Mouse (Mus musculus) forebrain, embryonic 13.5 days (tissue): ENCODE measurements around the gene Sh2d5. TPM values are rescaled to one million over a fixed set of nuclear protein-coding genes. Genes with fewer than 3 reads are reported as not detected.

Experiments used
- ATAC-seq: fragments of 200-750 bp; cut with Nextera tagmentation; 2 replicates; pipeline ENCODE4 v1.8.0; 2017
- H3K27ac ChIP-seq: fragments of 300-500 bp; sonication (generic); 2 replicates; pipeline ENCODE4 v1.5.1; 2015; ENCODE audit warnings: inconsistent platforms, mild to moderate bottlenecking, moderate library complexity
- H3K27me3 ChIP-seq: fragments of 300-500 bp; sonication (generic); 2 replicates; pipeline ENCODE4 v1.6.1; 2015; ENCODE audit warnings: mild to moderate bottlenecking, inconsistent platforms
- H3K36me3 ChIP-seq: fragments of 300-500 bp; sonication (generic); 2 replicates; pipeline ENCODE4 v1.6.1; 2015; ENCODE audit warnings: mild to moderate bottlenecking, inconsistent platforms; ENCODE audit not compliant: poor library complexity, severe bottlenecking
- H3K4me1 ChIP-seq: fragments of 300-500 bp; sonication (generic); 2 replicates; pipeline ENCODE4 v1.6.1; 2015; ENCODE audit warnings: inconsistent platforms
- H3K4me2 ChIP-seq: fragments of 300-500 bp; sonication (generic); 2 replicates; pipeline ENCODE4 v1.6.1; 2015; ENCODE audit warnings: inconsistent platforms, mild to moderate bottlenecking, moderate library complexity
- H3K4me3 ChIP-seq: fragments of 300-500 bp; sonication (generic); 2 replicates; pipeline ENCODE4 v1.5.1; 2015; ENCODE audit warnings: mild to moderate bottlenecking, inconsistent platforms
- H3K9ac ChIP-seq: fragments of 300-500 bp; sonication (generic); 2 replicates; pipeline ENCODE4 v1.6.1; 2015; ENCODE audit warnings: mild to moderate bottlenecking, inconsistent platforms
- H3K9me3 ChIP-seq: fragments of 300-500 bp; sonication (generic); replicated peaks from 2 replicates; pipeline ENCODE4 v1.6.1; 2016; ENCODE audit warnings: inconsistent platforms
- WGBS: fragments of 180-500 bp; shearing (Covaris S2); methylation state at CpG from one replicate; pipeline ENCODE4 v1.1.7; 2015; 5-methylcytosine and 5-hydroxymethylcytosine counted together
- polyA plus RNA-seq: library from polyadenylated mRNA; unstranded; fragments of >200 nt; fragmentation: Nextera tagmentation; extraction: Ambion mirVana; gene quantifications from 2 replicates; pipeline ENCODE4 v1.2.1, GENCODE M21; 2015

Gene Sh2d5
- polyA plus RNA-seq, 1 experiment from 2014 or later, result 2.5 TPM

DNA sequence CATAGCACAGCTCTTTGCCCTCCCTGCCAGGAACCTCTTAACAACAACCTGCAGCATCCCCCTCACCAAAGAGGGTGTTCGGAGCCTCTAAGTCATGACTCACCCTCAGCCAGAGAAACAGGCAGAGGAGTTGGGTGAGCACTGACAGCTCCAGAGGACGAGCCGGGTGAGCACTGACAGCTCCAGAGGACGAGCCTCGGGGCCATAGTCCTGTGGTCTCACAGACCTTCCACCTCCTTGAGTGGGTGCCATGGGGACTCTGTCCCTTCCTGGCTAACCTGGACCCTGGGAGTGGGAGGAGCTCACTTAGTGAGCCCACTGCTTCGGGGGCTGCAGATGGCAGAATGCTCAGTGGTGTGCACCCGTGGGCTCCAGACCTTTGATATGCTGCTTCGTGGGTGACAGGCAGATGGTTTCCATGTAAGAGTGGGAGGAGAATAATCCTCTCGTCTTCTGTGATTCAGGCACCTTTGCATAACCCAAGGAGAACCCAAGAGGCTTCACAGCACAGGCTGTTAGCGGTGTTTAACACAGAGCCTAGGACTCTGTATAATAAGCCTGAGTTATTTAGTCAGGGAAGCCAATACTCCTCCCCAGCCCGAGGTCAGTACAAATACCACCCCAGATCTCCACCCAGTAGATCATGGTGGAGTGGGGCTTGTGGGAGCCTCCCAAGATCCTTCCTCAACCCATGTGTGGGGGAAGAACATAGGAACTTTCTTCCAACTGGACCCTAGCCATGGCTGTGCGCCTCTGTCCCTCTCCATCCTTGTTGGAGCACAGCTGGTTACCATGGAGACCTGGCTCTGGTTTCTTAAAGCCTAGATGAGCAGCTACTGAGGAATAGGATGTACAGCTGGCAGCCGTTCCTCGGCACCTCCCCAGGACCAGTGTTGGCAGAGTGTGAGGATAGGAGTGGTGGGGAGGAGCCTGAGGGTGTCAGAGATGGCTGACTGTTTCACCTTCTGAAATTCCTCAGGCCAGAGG lies 22.1 kb downstream of the Sh2d5 start:
- H3K36me3 ChIP-seq, result no peaks in the 10 kb centered on the region
- ATAC-seq, result no peak
- H3K4me1 ChIP-seq, result peaks cover 3% of the 10 kb centered on the region; the same call in 1 of the 2 replicates
- no peak overlapping the region for H3K27ac ChIP-seq
- H3K9ac ChIP-seq, result no peak overlapping the region
- 0 out of 2 replicates have a peak, but pooled peaks cover 4% of the 10 kb centered on the region for H3K27me3 ChIP-seq
- H3K4me2 ChIP-seq, result no peak overlapping the region
- WGBS, result 76% methylated on average over 14 of the region's 14 CpGs
- no peak overlapping the region for H3K4me3 ChIP-seq
- no peaks in the 10 kb centered on the region for H3K9me3 ChIP-seq

DNA sequence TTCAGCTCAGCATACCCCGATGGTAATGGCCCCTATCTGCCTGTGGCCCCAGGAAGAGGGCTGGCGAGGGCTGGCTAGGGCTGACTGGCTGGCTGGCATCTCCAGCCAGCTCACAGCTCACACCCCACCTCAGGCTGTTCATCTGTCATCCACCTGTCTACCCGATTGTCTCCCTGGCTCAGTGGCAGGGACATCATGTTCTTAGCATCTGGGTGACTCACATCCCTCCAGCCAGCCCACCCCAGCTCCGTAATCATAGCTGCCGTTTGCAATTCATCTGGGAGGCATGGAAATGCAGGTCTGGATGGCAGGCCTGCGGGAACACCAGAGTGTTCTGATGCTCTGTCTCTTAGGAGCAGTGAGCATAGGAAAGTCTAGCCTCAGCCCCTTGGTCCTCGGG lies 28.1 kb downstream of the Sh2d5 start:
- Histone ChIP-seq H3K4me2 (no peak overlapping the region), H3K27me3 (no peaks in the 10 kb centered on the region), H3K4me3 (no peak overlapping the region), H3K4me1 (no peaks in the 10 kb centered on the region), H3K9me3 (no peaks in the 10 kb centered on the region), H3K27ac (no peak overlapping the region), H3K36me3 (no peaks in the 10 kb centered on the region), H3K9ac (no peak overlapping the region)
- ATAC-seq, result no peak
- 78% methylated on average over 7 of the region's 7 CpGs for WGBS

DNA sequence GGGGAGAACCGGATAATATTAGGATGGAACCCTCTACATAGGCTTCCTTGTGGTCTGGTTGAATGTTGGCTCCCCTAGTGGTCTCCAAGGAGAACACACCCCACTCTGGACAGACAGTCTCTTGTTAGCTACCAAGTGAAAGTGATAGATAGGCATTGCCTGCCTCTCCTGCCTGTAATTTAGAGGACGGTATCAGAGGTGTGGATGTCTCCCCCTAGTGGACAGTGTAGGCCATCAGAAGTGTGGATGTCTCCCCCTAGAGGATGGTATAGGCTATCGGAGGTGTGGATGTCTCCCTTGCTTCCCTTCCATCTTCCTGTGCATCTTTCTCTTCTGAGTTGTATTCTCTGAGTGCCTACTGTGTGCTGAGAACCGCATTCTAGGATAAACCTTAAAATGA lies 32.6 kb downstream of the Sh2d5 start:
- Histone ChIP-seq H3K9ac (no peak overlapping the region), H3K9me3 (no peaks in the 10 kb centered on the region), H3K27ac (no peak overlapping the region), H3K4me2 (no peak overlapping the region), H3K4me1 (no peaks in the 10 kb centered on the region), H3K36me3 (no peaks in the 10 kb centered on the region), H3K4me3 (no peak overlapping the region), H3K27me3 (0 out of 2 replicates have a peak, but pooled peaks cover 3% of the 10 kb centered on the region)
- 30% methylated on average over 4 of the region's 4 CpGs for WGBS
- ATAC-seq, result peak; percentile 45; the same call in 1 of the 2 replicates

DNA sequence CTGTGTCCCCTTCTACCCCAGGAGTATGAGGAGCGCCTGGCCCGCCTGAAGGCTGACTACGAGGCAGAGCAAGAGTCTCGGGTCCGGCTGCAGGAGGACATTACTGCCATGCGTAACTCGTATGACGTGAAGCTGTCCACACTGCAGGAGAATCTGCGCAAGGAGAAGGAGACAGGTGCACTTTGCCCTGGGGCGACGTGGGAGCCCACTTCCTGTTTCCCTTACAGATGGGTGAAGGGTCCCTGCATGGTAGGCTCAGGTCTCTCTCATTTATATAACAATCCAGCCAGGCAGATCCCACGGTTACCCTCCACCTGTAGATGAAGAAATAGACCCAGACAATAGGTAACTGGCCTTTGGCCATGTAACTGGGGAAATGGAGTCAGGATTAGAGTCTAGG lies 36.2 kb downstream of the Sh2d5 start:
- no peak for ATAC-seq

DNA sequence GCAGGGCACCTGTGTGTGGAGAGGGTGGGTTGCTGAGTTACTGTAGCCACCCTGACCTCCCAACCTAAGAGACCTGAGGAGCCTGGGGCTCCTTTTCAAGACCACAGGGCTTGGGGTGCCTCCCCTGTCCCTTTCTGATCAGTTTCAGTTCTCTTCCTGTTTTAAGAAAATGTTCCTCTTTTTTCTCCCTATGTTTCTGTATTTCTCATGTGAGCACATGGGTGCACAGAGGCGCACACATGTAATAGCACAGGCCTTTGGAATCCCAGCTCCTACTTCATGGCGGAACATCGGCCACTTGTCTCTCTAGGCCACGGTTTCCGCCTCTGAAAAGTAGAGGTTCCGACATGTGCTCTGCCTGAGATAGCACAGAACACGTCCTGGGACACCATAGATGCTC lies 38.5 kb downstream of the Sh2d5 start:
- WGBS, result 83% methylated on average over 7 of the region's 7 CpGs
- no peak overlapping the region for H3K27ac ChIP-seq
- no peaks in the 10 kb centered on the region for H3K9me3 ChIP-seq
- H3K36me3 ChIP-seq, result no peaks in the 10 kb centered on the region
- no peak overlapping the region for H3K9ac ChIP-seq
- H3K4me2 ChIP-seq, result no peak overlapping the region
- H3K27me3 ChIP-seq, result 0 out of 2 replicates have a peak, but pooled peaks cover 3% of the 10 kb centered on the region
- H3K4me3 ChIP-seq, result no peak overlapping the region
- no peaks in the 10 kb centered on the region for H3K4me1 ChIP-seq
- no peak for ATAC-seq

More for the DNA sequence above, 36.2 kb downstream of the Sh2d5 start:
- Histone ChIP-seq H3K9ac (no peak overlapping the region), H3K27ac (no peak overlapping the region), H3K4me3 (no peak overlapping the region), H3K4me2 (no peak overlapping the region), H3K36me3 (no peaks in the 10 kb centered on the region), H3K4me1 (no peaks in the 10 kb centered on the region), H3K27me3 (0 out of 2 replicates have a peak, but pooled peaks cover 3% of the 10 kb centered on the region), H3K9me3 (no peaks in the 10 kb centered on the region)
- WGBS, result 90% methylated on average over 12 of the region's 12 CpGs

DNA sequence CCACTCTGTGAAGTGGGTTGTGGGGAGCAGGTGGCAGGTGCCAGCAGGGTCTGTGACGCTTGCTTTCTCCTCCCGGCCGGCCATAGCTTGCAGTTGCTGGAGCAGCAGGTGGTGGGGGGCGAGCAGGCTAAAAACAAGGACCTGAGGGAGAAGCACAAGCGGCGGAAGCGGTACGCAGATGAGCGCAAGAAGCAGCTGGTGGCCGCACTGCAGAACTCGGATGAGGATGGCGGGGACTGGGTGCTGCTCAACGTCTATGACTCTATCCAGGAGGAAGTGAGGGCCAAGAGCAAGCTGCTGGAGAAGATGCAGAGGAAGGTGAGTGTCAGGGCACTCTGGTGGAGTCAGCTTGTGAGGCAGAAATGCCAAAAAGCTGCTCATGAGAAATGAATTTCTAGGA lies 41.8 kb downstream of the Sh2d5 start:
- Histone ChIP-seq H3K4me2 (no peak overlapping the region), H3K27me3 (0 out of 2 replicates have a peak, but pooled peaks cover 3% of the 10 kb centered on the region), H3K4me1 (no peaks in the 10 kb centered on the region), H3K9ac (no peak overlapping the region), H3K27ac (no peak overlapping the region), H3K36me3 (no peaks in the 10 kb centered on the region), H3K4me3 (no peak overlapping the region), H3K9me3 (no peaks in the 10 kb centered on the region)
- ATAC-seq, result no peak
- WGBS, result 90% methylated on average over 13 of the region's 13 CpGs

DNA sequence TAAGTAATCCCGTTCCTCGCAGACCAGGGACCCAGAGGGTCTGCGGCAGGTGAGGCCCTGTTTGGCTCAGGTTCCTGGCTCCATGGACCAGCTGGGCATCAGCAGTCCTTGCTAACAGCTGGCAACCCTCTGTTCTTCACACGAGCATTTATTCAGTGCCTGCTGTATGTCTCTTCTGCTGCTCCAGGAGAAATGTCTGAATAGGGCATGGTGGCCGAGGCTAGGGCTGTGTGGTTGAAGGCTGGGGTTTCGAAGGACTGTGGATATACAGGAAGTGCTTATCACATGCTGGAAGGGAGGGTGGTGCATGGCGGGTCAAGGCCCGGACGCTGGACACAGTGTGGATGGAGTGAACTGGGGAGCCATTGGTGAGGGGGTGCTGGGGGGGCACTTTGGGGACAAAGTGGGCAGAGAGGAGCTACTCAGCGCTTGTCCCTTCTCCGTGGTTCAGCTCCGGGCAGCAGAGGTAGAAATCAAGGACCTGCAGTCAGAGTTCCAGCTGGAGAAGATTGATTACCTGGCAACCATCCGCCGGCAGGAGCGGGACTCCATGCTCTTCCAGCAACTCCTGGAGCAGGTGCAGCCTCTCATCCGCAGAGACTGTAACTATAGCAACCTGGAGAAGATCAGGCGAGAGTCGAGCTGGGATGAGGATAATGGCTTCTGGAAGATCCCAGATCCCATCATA lies 43.2 kb downstream of the Sh2d5 start:
- Histone ChIP-seq H3K27me3 (no peaks in the 10 kb centered on the region), H3K4me2 (no peak overlapping the region), H3K27ac (peak overlapping the region; percentile 59), H3K4me3 (no peak overlapping the region), H3K36me3 (no peaks in the 10 kb centered on the region), H3K9me3 (no peaks in the 10 kb centered on the region), H3K9ac (no peak overlapping the region), H3K4me1 (no peaks in the 10 kb centered on the region)
- 0 out of 2 replicates have a peak, but pooled peaks have one; percentile 33 for ATAC-seq
- WGBS, result 76% methylated on average over 18 of the region's 18 CpGs

DNA sequence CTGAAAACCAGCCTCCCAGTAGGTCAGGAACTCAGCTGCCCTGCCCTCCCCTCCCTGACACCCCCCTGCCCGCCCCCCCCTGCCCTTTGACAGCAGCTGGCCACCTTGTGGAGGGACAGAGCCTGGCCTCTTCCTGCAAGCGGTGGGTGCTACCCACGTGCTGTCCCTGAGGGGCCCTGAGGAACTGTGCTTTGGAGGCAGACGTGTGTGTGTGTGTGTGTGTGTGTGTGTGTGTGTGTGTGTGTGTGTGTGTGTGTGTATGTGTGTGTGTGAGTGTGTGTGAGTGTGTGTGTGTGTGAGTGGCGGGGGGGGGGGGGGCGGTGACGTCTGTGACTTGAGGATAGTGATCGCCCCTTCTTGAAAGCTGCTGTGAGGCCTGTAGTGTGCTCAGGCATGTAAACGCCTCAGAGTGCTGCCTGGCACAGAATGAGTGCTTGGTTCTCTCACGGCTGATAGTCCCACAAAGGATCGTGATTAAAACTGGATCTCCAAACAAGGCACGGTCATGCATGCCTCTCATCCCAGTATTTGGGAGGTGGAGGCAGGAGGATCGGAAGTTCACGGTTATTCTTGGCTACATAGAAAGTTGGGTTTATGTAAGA lies 43.8 kb downstream of the Sh2d5 start:
- peak overlapping the region; percentile 59 for H3K27ac ChIP-seq
- no peak for ATAC-seq
- 75% methylated on average over 7 of the region's 14 CpGs for WGBS

DNA sequence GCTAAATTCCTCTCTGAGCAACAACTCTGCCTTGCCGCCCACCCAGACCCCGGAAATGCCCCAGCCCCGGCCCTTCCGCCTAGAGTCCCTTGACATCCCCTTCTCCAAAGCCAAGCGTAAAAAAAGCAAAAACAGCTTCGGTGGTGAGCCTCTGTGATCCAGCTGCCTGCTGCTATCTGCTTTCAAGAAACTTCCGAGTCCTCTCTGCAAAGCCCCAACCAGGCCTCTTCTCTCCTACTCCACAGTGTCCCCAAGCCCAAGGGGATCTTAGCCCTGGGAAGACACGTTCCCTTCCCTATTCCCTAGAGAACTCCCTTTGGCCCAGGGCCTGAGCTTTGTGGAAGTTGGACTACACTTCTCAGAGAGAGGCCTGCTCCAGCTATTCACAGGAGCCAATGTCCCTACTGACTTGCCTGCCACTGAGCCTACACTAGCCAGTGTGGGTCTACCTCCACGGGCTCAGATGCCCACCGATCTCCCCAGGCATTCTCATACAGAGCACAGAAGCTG lies 51.1 kb downstream of the Sh2d5 start:
- ATAC-seq, result no peak
- H3K27ac ChIP-seq, result no peak overlapping the region
- WGBS, result 92% methylated on average over 10 of the region's 10 CpGs

More for the DNA sequence above, 43.8 kb downstream of the Sh2d5 start:
- H3K4me1 ChIP-seq, result no peaks in the 10 kb centered on the region
- H3K4me2 ChIP-seq, result no peak overlapping the region
- H3K9me3 ChIP-seq, result no peaks in the 10 kb centered on the region
- H3K9ac ChIP-seq, result no peak overlapping the region
- H3K4me3 ChIP-seq, result no peak overlapping the region
- H3K36me3 ChIP-seq, result no peaks in the 10 kb centered on the region
- H3K27me3 ChIP-seq, result no peaks in the 10 kb centered on the region

DNA sequence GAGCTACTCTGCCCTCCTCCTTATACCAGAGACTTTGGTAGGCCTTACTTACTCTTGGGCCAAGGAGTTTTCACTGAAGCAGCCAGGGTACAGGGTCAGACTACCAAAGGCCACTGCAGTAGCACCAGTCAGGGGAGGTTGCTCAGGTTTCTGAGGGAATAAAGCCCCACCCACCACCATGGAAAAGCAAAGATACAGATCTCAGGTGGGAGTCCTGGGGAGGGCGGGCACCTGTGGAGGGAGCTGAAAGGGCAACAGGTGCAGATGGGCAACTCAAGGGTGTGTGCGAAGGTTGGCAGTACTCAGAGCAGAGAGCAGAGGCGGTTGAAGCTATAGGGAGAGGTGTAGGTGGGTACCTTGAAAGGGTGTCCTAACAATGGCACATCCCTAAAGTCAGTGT lies 52.8 kb downstream of the Sh2d5 start:
- peak overlapping the region; percentile 79; the same call in 1 of the 2 replicates for H3K4me2 ChIP-seq
- H3K9me3 ChIP-seq, result no peaks in the 10 kb centered on the region
- peaks cover 37% of the 10 kb centered on the region for H3K4me1 ChIP-seq
- H3K27ac ChIP-seq, result no peak overlapping the region
- H3K36me3 ChIP-seq, result peaks cover 15% of the 10 kb centered on the region
- ATAC-seq, result no peak
- no peaks in the 10 kb centered on the region for H3K27me3 ChIP-seq
- no peak overlapping the region for H3K9ac ChIP-seq
- WGBS, result 92% methylated on average over 3 of the region's 3 CpGs
- no peak overlapping the region for H3K4me3 ChIP-seq

More for the DNA sequence above, 51.1 kb downstream of the Sh2d5 start:
- H3K4me1 ChIP-seq, result peaks cover 20% of the 10 kb centered on the region
- no peak overlapping the region for H3K4me3 ChIP-seq
- no peak overlapping the region for H3K4me2 ChIP-seq
- no peak overlapping the region for H3K9ac ChIP-seq
- no peaks in the 10 kb centered on the region for H3K27me3 ChIP-seq
- H3K36me3 ChIP-seq, result no peaks in the 10 kb centered on the region
- H3K9me3 ChIP-seq, result no peaks in the 10 kb centered on the region

DNA sequence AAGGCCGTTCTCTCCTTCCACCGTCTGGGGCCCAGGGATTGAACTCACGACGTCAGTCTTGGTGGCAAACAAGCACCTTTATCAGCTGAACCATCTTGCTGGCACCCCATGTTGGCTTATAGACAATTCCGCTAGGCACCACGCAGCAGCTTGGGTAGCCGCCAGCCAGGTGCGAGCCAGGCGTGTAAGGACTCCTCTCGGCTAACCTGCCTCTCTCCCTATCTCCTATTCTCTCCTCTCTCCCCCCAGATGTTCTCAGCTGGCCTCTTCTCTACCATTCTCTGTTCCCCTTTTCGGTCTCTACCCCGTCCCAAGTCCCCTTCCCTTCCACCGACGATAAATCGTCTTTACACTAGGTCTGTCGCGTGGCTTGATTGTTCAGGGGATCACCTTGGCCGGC lies 53.5 kb downstream of the Sh2d5 start:
- H3K27ac ChIP-seq, result peak overlapping the region; percentile 65
- H3K9ac ChIP-seq, result peak overlapping the region; percentile 66
- peak overlapping the region; percentile 97 for H3K4me3 ChIP-seq
- no peaks in the 10 kb centered on the region for H3K27me3 ChIP-seq
- no peaks in the 10 kb centered on the region for H3K9me3 ChIP-seq
- ATAC-seq, result no peak
- peaks cover 22% of the 10 kb centered on the region for H3K36me3 ChIP-seq
- peak overlapping the region; percentile 79 for H3K4me2 ChIP-seq
- 12% methylated on average over 18 of the region's 18 CpGs for WGBS
- H3K4me1 ChIP-seq, result peaks cover 38% of the 10 kb centered on the region
